Mouse (Mus musculus) limb, embryonic 13.5 days (tissue): ENCODE measurements around the gene Cfap77. TPM values are rescaled to one million over a fixed set of nuclear protein-coding genes. Genes with fewer than 3 reads are reported as not detected.

ENCODE experiments used
- ATAC-seq: fragments of 200-750 bp; cut with Nextera tagmentation; 2 replicates; pipeline ENCODE4 v1.8.0; 2017; ENCODE audit warnings: low read depth, moderate number of reproducible peaks, moderate TSS enrichment; ENCODE audit not compliant: low FRiP score
- H3K27ac ChIP-seq: fragments of 300-500 bp; sonication (generic); 2 replicates; pipeline ENCODE4 v1.5.1; 2015; ENCODE audit warnings: inconsistent platforms, mild to moderate bottlenecking, moderate library complexity
- H3K27me3 ChIP-seq: fragments of 300-500 bp; sonication (generic); 2 replicates; pipeline ENCODE4 v1.6.1; 2015; ENCODE audit warnings: mild to moderate bottlenecking, inconsistent platforms
- H3K36me3 ChIP-seq: fragments of 300-500 bp; sonication (generic); 2 replicates; pipeline ENCODE4 v1.6.1; 2015; ENCODE audit warnings: inconsistent platforms, mild to moderate bottlenecking, moderate library complexity
- H3K4me1 ChIP-seq: fragments of 300-500 bp; sonication (generic); 2 replicates; pipeline ENCODE4 v1.6.1; 2015; ENCODE audit warnings: inconsistent platforms
- H3K4me2 ChIP-seq: fragments of 300-500 bp; sonication (generic); replicated peaks from 2 replicates; pipeline ENCODE4 v1.6.1; 2015; ENCODE audit warnings: inconsistent platforms, mild to moderate bottlenecking, moderate library complexity
- H3K4me3 ChIP-seq: fragments of 300-500 bp; sonication (generic); 2 replicates; pipeline ENCODE4 v1.5.1; 2015; ENCODE audit warnings: moderate library complexity, mild to moderate bottlenecking, inconsistent platforms
- H3K9ac ChIP-seq: fragments of 300-500 bp; sonication (generic); 2 replicates; pipeline ENCODE4 v1.6.1; 2015; ENCODE audit warnings: mild to moderate bottlenecking, inconsistent platforms
- H3K9me3 ChIP-seq: fragments of 300-500 bp; sonication (generic); 2 replicates; pipeline ENCODE4 v1.6.1; 2016; ENCODE audit warnings: inconsistent platforms
- WGBS: fragments of 180-500 bp; shearing (Covaris S2); methylation state at CpG from one replicate; pipeline ENCODE4 v1.1.7; 2015; 5-methylcytosine and 5-hydroxymethylcytosine counted together
- polyA plus RNA-seq: library from polyadenylated mRNA; unstranded; fragments of >200 nt; fragmentation: Nextera tagmentation; extraction: Ambion mirVana; gene quantifications from 2 replicates; pipeline ENCODE4 v1.2.1, GENCODE M21; 2015

Cfap77 gene
- polyA plus RNA-seq, 1 experiment from 2014 or later = 0.24 TPM

DNA sequence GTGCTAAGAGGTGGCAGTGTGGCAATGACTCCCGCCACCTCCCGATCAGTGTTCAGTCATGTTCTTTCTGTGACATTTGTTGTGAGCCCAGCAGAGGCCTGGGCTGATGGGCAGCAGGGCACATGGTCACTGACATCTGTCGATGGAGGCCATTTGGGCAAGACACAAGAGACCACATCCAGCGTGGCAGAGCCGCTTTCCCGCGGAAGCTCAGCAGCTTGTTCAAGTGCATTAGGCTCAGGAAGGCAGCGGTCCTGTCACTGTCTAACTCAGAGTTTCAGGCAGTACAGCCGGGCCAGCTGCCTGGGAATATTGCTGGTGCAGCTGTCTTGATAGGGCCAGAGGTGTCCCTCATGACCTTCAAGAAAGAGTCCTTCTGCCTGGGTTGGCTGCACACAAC is 100.3 kb downstream of the Cfap77 start:
- no peak overlapping the region for H3K4me3 ChIP-seq
- 83% methylated on average over 9 of the region's 9 CpGs for WGBS
- peaks cover 26% of the 10 kb centered on the region for H3K27me3 ChIP-seq
- H3K4me1 ChIP-seq = no peaks in the 10 kb centered on the region
- no peaks in the 10 kb centered on the region for H3K36me3 ChIP-seq
- no peak overlapping the region for H3K4me2 ChIP-seq
- H3K9me3 ChIP-seq = no peaks in the 10 kb centered on the region
- ATAC-seq = no peak
- no peak overlapping the region for H3K27ac ChIP-seq
- no peak overlapping the region for H3K9ac ChIP-seq

DNA sequence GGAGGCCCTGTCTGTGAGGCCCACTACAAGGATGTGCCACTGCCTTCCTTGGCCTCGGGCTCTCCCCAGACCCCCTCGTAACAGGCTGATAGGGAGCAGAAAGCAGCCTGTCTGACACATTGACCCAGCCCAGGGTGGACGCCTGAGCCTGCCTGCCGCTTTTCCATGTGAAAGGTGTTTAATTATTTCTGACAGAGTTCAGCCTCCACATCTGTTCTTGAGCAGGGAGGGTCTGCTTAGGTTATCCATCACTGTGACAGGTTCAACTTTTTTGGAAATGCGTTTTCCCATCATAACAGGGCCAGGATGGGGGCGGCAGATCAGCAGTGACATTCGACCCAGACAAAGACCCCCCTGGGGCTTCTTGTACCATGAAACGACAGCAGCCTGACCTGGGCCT is 101.9 kb downstream of the Cfap77 start:
- ATAC-seq = no peak
- Histone ChIP-seq H3K27me3 (peaks cover 31% of the 10 kb centered on the region), H3K4me3 (no peak overlapping the region), H3K9me3 (no peaks in the 10 kb centered on the region), H3K9ac (no peak overlapping the region), H3K27ac (no peak overlapping the region), H3K4me1 (no peaks in the 10 kb centered on the region), H3K4me2 (no peak overlapping the region), H3K36me3 (no peaks in the 10 kb centered on the region)
- WGBS = 14% methylated on average over 8 of the region's 8 CpGs

DNA sequence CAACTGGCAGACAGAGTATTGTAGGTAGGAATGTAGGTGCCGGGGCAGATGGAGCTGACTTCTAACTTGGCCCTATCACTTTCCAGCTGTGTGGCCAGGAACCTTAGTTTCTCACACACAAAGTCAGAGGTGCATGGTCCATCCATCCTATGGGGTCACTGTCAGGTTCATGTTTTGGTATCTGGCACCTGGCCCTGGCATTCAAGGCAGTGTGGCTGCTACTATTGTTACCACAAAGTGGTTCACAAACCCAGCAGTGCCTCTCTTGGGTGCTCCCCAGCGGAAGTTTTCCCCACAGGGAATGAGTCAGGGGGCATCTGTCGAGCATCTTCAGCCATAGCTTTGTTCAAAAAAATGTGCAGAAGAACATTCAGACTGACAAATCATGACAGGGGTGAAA is 108.6 kb downstream of the Cfap77 start:
- Histone ChIP-seq H3K4me2 (no peak overlapping the region), H3K27ac (no peak overlapping the region), H3K9ac (no peak overlapping the region), H3K4me1 (peaks cover 17% of the 10 kb centered on the region), H3K27me3 (peaks cover 53% of the 10 kb centered on the region), H3K9me3 (no peaks in the 10 kb centered on the region), H3K36me3 (no peaks in the 10 kb centered on the region), H3K4me3 (no peak overlapping the region)
- 75% methylated on average over 3 of the region's 3 CpGs for WGBS
- no peak for ATAC-seq

DNA sequence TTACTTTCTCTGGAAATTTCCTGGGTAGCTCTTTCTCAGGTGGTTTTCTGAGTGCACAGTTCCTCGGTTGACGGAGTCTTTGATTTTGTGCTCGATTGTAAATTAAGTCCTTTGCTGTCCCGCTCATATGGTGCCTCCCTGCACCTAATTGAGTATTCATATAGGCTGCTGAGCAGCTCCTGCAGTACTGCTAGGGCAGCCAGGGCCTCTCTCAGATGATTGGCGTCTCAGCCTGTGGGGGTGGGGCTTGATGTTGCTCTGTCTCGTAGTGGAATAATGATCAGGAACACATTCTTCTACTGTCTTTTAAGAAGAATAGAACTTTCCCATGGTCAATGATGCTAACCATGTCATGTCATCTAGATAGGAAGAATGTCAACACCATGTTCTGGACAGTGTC is 109.5 kb downstream of the Cfap77 start:
- Histone ChIP-seq H3K27me3 (peaks cover 60% of the 10 kb centered on the region), H3K4me1 (peaks cover 17% of the 10 kb centered on the region), H3K4me2 (no peak overlapping the region), H3K9ac (no peak overlapping the region), H3K4me3 (no peak overlapping the region), H3K27ac (no peak overlapping the region), H3K36me3 (no peaks in the 10 kb centered on the region), H3K9me3 (no peaks in the 10 kb centered on the region)
- WGBS = 49% methylated on average over 6 of the region's 6 CpGs
- ATAC-seq = no peak

DNA sequence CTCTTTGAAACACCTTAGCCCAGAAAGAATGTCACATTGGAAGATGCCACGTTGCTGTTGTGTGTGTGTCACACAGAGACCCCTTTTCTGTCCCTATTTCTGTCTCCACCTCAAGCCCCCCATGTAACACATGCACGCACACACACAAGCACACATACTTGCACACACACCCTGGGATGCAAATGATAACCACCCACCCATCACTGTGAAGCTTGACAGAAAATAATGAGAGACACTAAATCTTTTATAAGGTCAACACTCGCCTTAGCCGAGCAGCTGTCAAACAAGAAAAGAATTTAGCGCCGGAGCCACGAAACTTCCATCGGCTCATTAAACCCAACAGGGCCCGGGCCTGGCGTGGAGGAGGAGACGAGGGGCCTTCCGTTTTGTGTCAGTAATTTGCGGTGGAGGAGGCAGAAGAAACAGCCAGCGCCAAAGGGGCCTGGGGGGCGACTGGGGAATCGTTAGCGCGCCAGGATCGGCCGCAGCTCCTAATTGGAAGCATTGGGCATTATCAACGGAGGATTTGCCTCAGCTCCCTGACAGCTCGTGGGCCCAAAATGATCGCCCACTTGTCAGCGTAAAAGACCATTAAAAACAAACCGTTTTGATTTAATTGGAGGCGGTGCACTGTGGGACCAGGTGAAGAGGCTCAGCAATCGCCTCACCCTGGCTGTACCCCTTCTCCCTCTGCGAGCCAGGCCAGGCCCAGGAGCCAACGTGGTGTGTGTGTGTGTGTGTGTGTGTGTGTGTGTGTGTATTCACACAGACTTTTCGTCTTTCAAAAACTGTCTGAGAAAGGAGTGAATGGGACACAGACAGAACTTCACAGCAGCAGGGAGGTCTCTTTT is 111.0 kb downstream of the Cfap77 start:
- Histone ChIP-seq H3K4me3 (peak overlapping the region; percentile 10; the same call in 1 of the 2 replicates), H3K9me3 (no peaks in the 10 kb centered on the region), H3K9ac (peak overlapping the region; percentile 36; the same call in 1 of the 2 replicates), H3K4me2 (peak overlapping the region; percentile 51), H3K27me3 (peaks cover 60% of the 10 kb centered on the region), H3K27ac (no peak overlapping the region), H3K4me1 (peaks cover 20% of the 10 kb centered on the region), H3K36me3 (no peaks in the 10 kb centered on the region)
- WGBS = 17% methylated on average over 29 of the region's 30 CpGs
- ATAC-seq = no peak

DNA sequence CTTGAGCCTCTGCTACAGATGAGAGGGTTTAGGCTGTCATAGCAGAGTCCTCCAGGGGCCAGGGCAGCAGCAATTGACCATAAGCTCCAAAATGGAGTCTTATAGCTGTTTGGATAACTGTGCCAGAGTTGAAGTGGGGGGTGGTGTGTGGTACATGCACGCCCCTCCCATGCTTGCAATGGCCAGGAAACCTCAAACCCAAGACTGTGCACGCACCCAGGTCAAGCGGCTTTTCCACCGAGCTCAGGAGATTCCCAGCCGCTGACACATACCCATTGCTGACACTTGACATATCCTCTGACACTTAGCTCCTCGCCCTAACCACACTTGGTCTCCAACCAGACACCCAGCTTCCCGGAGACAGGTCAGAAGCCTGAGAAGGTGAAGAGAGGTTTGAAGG is 115.9 kb downstream of the Cfap77 start:
- H3K4me2 ChIP-seq = no peak overlapping the region
- no peaks in the 10 kb centered on the region for H3K9me3 ChIP-seq
- peaks cover 10% of the 10 kb centered on the region for H3K4me1 ChIP-seq

DNA sequence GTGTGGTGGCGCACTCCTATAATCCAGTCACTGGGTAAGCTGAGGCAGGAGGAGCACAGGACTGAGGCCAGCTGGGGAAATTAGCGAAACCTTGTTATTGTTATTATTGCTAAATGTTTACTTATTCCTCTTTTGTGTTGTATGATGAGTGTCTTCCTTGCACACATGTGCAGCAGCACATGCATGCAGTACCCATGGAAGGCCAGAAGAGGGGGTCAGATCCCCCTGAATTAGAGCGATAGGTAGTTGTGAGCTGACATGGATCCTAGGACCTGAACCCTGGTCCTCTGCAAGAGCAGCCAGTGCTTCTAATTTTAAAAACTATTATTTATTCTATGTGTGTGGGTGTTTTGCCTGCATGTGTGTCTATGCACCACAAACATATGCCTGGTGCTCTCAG is 124.3 kb downstream of the Cfap77 start:
- no peak for ATAC-seq
- Histone ChIP-seq H3K36me3 (no peaks in the 10 kb centered on the region), H3K9ac (no peak overlapping the region), H3K9me3 (no peaks in the 10 kb centered on the region), H3K4me2 (no peak overlapping the region), H3K4me3 (no peak overlapping the region), H3K27ac (no peak overlapping the region), H3K4me1 (no peaks in the 10 kb centered on the region), H3K27me3 (peaks cover 34% of the 10 kb centered on the region)
- 94% methylated on average over 3 of the region's 3 CpGs for WGBS

More for the DNA sequence above, 115.9 kb downstream of the Cfap77 start:
- no peak overlapping the region for H3K4me3 ChIP-seq
- H3K9ac ChIP-seq = no peak overlapping the region
- no peak for ATAC-seq
- no peak overlapping the region for H3K27ac ChIP-seq
- peaks cover 23% of the 10 kb centered on the region; the same call in 1 of the 2 replicates for H3K27me3 ChIP-seq
- H3K36me3 ChIP-seq = no peaks in the 10 kb centered on the region
- WGBS = 72% methylated on average over 7 of the region's 7 CpGs

DNA sequence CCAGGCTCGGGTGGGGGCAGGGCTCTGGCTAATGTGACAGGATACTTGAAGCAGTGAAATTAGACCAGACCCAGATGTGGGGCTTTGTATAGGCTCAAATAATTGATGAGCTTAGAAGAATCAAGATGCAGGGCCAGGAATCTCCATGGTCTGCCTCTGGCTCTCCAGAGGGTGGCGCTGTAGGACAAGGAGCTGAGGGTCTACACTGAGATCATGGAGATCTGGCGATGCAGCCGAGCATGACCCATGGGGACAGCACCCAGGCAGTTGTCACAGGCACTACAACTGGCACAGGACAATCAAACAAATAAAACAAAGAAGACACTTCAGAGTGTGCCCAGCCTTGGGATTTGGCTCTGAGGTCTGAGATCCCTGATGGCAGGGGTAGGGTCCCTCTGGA is 131.0 kb downstream of the Cfap77 start:
- Histone ChIP-seq H3K4me3 (no peak overlapping the region), H3K9me3 (no peaks in the 10 kb centered on the region), H3K4me2 (no peak overlapping the region), H3K4me1 (no peaks in the 10 kb centered on the region), H3K27me3 (peaks cover 87% of the 10 kb centered on the region), H3K9ac (no peak overlapping the region), H3K27ac (no peak overlapping the region), H3K36me3 (no peaks in the 10 kb centered on the region)
- 3% methylated on average over 4 of the region's 4 CpGs for WGBS
- ATAC-seq = no peak; the same call in 1 of the 2 replicates

DNA sequence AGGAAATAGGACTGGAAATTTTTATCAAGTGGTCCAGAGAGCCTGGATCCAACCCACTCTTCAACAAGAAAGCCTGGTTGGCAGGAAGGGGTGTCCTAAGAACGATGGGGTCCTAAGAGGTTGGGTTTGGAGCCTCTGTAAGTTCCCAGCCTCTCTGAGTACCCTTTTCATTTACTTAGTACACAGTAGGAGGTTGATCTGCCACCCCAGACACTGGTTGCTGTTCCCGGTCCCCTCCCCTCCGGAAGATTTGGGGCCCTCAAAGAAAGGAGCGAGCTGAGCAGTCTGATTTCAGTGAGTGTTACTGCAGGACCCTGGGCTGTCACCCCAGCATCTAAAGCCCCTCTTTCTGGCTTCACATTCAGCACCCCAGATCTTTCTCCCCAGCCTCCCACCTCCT is 135.9 kb downstream of the Cfap77 start:
- H3K27me3 ChIP-seq = peaks cover 98% of the 10 kb centered on the region
- no peak for ATAC-seq
- H3K9me3 ChIP-seq = no peaks in the 10 kb centered on the region
- no peak overlapping the region for H3K4me3 ChIP-seq
- WGBS = 0% methylated on average over 4 of the region's 4 CpGs
- H3K4me1 ChIP-seq = peaks cover 11% of the 10 kb centered on the region; the same call in 1 of the 2 replicates
- no peak overlapping the region for H3K4me2 ChIP-seq
- no peak overlapping the region for H3K9ac ChIP-seq
- H3K36me3 ChIP-seq = no peaks in the 10 kb centered on the region
- no peak overlapping the region for H3K27ac ChIP-seq

DNA sequence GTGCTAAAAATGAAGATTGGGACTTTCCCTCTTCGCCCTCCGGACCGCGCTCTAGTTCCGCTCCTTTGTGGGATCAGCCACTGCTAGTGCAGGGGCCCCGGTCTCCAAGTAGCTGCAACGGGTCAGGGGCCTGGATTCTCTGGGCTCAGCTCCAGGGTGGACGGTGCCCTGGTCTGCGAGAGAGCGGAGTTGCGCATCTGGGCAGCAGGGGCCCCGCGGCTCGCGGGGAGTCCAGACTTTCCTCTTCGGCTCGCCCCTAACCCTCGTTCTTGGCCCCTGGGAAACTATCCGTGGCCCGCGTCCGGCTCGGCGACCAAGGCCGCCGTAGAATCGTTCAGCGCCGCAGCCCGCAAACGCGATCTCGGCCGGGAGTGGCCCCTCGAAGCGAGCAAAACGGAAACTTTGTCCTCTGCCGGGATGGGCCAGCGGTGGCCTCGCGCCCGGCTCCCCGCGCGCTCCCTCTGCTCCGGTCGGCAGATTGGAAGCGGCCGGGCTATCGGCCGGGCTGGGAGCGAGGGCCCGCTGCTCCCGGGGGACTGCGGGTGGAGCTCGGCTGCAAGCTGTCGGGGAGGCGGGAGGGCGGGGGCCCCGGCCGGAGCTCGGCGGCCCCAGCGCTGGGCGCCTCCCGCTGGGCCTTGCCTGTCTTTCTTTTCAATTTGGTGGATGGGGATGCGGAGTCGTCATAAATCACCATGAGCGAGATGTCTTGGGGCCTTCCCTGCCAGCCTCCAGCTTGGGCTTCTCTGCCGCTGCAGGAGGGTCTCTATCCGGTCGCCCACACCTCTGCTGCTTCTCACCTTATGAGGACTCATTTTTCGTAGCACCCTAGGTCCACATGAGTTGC is 137.1 kb downstream of the Cfap77 start:
- Histone ChIP-seq H3K36me3 (no peaks in the 10 kb centered on the region), H3K9ac (no peak overlapping the region), H3K4me3 (peak overlapping the region; percentile 15; the same call in 1 of the 2 replicates), H3K27ac (no peak overlapping the region), H3K9me3 (no peaks in the 10 kb centered on the region), H3K4me1 (peaks cover 11% of the 10 kb centered on the region; the same call in 1 of the 2 replicates), H3K27me3 (peaks cover 98% of the 10 kb centered on the region), H3K4me2 (peak overlapping the region; percentile 16; the same call in 1 of the 2 replicates)
- no peak for ATAC-seq
- WGBS = 1% methylated on average over 72 of the region's 73 CpGs

DNA sequence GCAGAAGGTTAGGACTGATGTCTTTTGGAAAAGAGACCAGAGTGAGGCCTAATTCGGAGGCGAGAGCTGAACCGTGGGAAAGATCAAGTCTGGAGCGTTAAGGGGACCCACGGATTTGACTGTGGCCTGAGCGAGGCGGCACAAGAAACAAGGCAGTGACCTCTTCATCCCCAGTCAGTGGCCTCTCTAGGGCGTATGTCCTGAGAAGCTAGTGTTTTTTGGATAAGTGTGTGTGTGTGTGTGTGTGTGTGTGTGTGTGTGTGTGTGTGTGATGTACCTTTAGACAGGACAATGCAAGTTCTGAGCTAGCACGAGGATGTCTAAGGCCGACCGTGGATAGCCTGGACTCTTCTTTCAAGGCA is 137.7 kb downstream of the Cfap77 start:
- no peaks in the 10 kb centered on the region for H3K36me3 ChIP-seq
- no peak overlapping the region for H3K27ac ChIP-seq
- H3K4me1 ChIP-seq = peaks cover 11% of the 10 kb centered on the region; the same call in 1 of the 2 replicates
- H3K4me2 ChIP-seq = no peak overlapping the region
- ATAC-seq = no peak
- no peaks in the 10 kb centered on the region for H3K9me3 ChIP-seq
- H3K9ac ChIP-seq = no peak overlapping the region
- WGBS = under 1% methylated on average over 11 of the region's 11 CpGs
- no peak overlapping the region for H3K4me3 ChIP-seq
- H3K27me3 ChIP-seq = peaks cover 98% of the 10 kb centered on the region

DNA sequence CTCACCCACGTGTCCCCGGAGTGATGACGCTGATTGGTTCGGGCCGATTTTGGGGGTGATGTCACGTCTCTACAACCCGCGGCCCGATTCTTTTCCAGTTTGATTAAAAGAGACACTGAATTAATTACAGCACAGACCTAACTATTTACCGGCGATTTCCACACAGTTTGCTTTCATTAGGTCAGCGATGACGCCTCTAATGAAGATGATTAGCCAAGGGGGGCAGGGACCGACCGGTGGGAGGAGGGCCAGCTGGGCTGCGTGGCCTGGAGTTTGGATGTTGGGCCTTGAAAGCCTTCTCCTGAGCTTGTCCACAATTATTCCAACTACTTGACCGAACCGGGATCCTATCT is 138.4 kb downstream of the Cfap77 start, which contains the start of gene Barhl1:
Barhl1 (minus strand) TSS at position 156 of the 353 bp plus-strand sequence.
- Histone ChIP-seq H3K27me3 (peaks cover 98% of the 10 kb centered on the region), H3K9me3 (no peaks in the 10 kb centered on the region), H3K4me1 (peaks cover 13% of the 10 kb centered on the region; the same call in 1 of the 2 replicates), H3K9ac (no peak within 1 kb of the TSS), H3K36me3 (no peaks in the 10 kb centered on the region), H3K4me3 (no peak within 1 kb of the TSS), H3K4me2 (peak within 1 kb of the TSS; percentile 34), H3K27ac (no peak within 1 kb of the TSS)
- no peak for ATAC-seq
- 2% methylated on average over 18 of the region's 18 CpGs for WGBS
